Mouse (Mus musculus) olfactory bulb, adult 2 months (tissue): ENCODE results near the gene Zfp646.

Source experiments
- CTCF ChIP-seq: fragments of 200-500 bp; IDR thresholded peaks from 2 replicates; pipeline ENCODE4 v1.5.1; 2012; ENCODE audit warnings: low read depth, mild to moderate bottlenecking, low read length, moderate library complexity; ENCODE audit not compliant: insufficient read depth
- POLR2A ChIP-seq: fragments of 200-500 bp; IDR thresholded peaks from 2 replicates; pipeline ENCODE4 v1.6.1; 2012; ENCODE audit warnings: mild to moderate bottlenecking, low read depth, low read length, moderate library complexity; ENCODE audit not compliant: insufficient read depth

DNA sequence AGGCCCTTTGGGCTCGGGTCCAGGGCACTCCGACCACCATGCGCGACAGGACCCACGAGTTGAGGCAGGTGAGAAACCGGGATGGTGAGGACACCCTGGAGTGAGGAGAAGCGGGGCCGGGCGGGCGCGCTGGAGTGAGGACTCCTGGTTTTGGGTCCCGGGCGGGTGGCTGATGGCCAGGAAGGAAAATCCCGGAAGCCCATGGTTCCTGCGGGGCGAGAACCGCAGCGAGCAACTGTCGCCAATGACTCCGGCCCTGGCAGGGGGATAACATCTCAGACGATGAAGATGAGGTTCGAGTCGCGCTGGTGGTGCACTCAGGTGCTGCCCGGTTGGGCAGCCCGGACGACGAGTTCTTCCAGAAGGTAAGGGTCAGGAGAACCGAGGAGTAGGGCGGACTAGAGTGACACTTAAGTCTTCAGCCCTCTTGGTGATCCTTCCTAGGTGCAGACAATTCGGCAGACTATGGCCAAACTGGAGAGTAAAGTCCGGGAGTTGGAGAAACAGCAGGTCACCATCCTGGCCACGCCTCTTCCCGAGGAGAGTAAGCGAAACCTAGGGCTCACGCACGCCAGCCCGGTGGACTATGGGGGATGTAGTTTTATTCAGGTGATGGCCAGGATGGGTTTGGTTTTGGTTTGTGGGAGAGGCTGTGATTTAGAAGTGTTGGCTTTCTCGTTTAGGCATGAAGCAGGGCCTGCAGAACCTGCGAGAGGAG, 33.9 kb upstream of the Zfp646 start:
- no peak for TF ChIP-seq POLR2A
- no peak for TF ChIP-seq CTCF
